Mouse (Mus musculus) G1E (cell line): ENCODE measurements around the gene Cdk14.

Experiments used
- CTCF ChIP-seq: IDR thresholded peaks from 2 replicates; pipeline ENCODE4 v1.5.1; 2012; ENCODE audit warnings: low read depth, low read length, inconsistent platforms, mixed read lengths
- GATA1 ChIP-seq: IDR thresholded peaks from 2 replicates; pipeline ENCODE4 v1.6.1; 2012; ENCODE audit warnings: borderline replicate concordance, low read length, inconsistent platforms, mixed read lengths
- GATA2 ChIP-seq: IDR thresholded peaks from 2 replicates; pipeline ENCODE4 v1.6.1; 2012; ENCODE audit warnings: low read depth, low read length, inconsistent platforms, borderline replicate concordance

DNA sequence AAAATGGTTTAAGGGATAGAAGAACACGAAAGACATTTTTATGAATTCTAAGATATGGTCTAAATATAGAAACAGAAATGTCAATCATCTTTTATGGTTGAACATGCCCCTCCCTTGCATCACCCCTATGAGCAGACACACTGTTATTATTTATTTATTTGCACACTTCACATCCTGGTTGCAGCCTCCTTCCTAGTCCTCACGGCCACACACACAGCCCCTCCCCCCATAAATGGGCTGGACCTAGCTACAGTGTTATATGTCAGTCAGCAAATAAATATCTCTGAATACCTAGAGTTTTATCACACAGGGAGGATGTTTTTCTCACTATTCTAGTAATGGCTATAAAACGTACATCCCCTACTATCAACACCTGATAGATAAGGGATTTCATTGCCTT is 633.3 kb downstream of the Cdk14 start:
- TF ChIP-seq GATA2 (no peak), CTCF (no peak), GATA1 (no peak)
